9 mouse cellular contexts compared by ENCODE assay signal in genomic region chr7:132638446-132639087, GRCm38 (mm10). TPM values are rescaled to one million over a fixed set of nuclear protein-coding genes. Genes with fewer than 3 reads are reported as not detected.
DNase-seq lines count a peak whose midpoint lies in the region; ATAC-seq and TF ChIP-seq lines count a peak whose summit lies in the region.
"Had no signal": no experiment of that assay in that cellular context is flagged by ENCODE, and none has a peak within 500 bp of the region (broad histone marks: within the 10 kb centered on the region; RNA-seq: fewer than 3 reads in every experiment).

No protein-coding gene starts in this region.

- H3K9ac ChIP-seq in intestine, embryonic 14.5 days (ENCODE audit: low read length) = no peak overlapping the region
- H3K9ac ChIP-seq in liver, embryonic 16.5 days (ENCODE audit: low read depth, low read length) = no peak overlapping the region
- H3K9ac ChIP-seq: heart, embryonic 13.5 days had no signal

- no peak for TF ChIP-seq POLR2A in thymus, adult 2 months (IDR thresholded peaks at IDR 0.05; ENCODE audit: control insufficient read depth, extremely low read depth, insufficient read depth, low read length, poor library complexity)
- no peak for TF ChIP-seq POLR2A in bone marrow macrophage, adult 2 months (IDR thresholded peaks at IDR 0.05; ENCODE audit: borderline replicate concordance, low read depth, low read length)
- no peak for TF ChIP-seq POLR2A in embryonic fibroblast, embryonic 13.5 days (IDR thresholded peaks at IDR 0.05; ENCODE audit: low read depth, low read length)

- H3K27ac ChIP-seq in thymus, adult 2 months (ENCODE audit: control insufficient read depth, insufficient read depth, low read length) = no peak overlapping the region
- no peak overlapping the region for H3K27ac ChIP-seq in bone marrow macrophage, adult 2 months (ENCODE audit: insufficient read depth, low read depth, low read length)
- no peak overlapping the region for H3K27ac ChIP-seq in embryonic fibroblast, embryonic 13.5 days (ENCODE audit: insufficient read depth, low read length)
- H3K27ac ChIP-seq in intestine, embryonic 14.5 days (ENCODE audit: low read depth) = no peak overlapping the region
- H3K27ac ChIP-seq in liver, embryonic 16.5 days (ENCODE audit: low read length) = no peak overlapping the region
- H3K27ac ChIP-seq: heart, embryonic 13.5 days had no signal

- WGBS in thymus, adult 2 months = 73% methylated on average over 12 of the region's 12 CpGs
- 65% methylated on average over 12 of the region's 12 CpGs for WGBS in intestine, embryonic 14.5 days
- WGBS in liver, embryonic 16.5 days (ENCODE audit: insufficient replicate concordance) = 60% methylated on average over 12 of the region's 12 CpGs

- no peak for TF ChIP-seq CTCF in thymus, adult 2 months (IDR thresholded peaks at IDR 0.05; ENCODE audit: borderline replicate concordance, control insufficient read depth, extremely low read depth, insufficient read depth, low read length, poor library complexity)
- peak; percentile 76 for TF ChIP-seq CTCF in bone marrow macrophage, adult 2 months (IDR thresholded peaks at IDR 0.05; ENCODE audit: low read depth, low read length)
- TF ChIP-seq CTCF in embryonic fibroblast, embryonic 13.5 days (IDR thresholded peaks at IDR 0.05; ENCODE audit: borderline replicate concordance, insufficient read depth, low read length) = peak; percentile 73

- no peak overlapping the region for H3K4me3 ChIP-seq in thymus, adult 2 months (ENCODE audit: control insufficient read depth, insufficient read depth, low read length)
- H3K4me3 ChIP-seq in bone marrow macrophage, adult 2 months (ENCODE audit: insufficient read depth, low read length) = no peak overlapping the region
- no peak overlapping the region for H3K4me3 ChIP-seq in embryonic fibroblast, embryonic 13.5 days (ENCODE audit: insufficient read depth, low read length)
- H3K4me3 ChIP-seq in intestine, embryonic 14.5 days (ENCODE audit: low read depth, low read length) = no peak overlapping the region
- no peak overlapping the region for H3K4me3 ChIP-seq in liver, embryonic 16.5 days (ENCODE audit: low read depth, low read length)
- H3K4me3 ChIP-seq: heart, embryonic 13.5 days had no signal

- H3K9me3 ChIP-seq in intestine, embryonic 14.5 days (ENCODE audit: control insufficient read depth, low read length) = no peaks in the 10 kb centered on the region
- no peaks in the 10 kb centered on the region for H3K9me3 ChIP-seq in liver, embryonic 16.5 days (replicated peaks; ENCODE audit: control insufficient read depth, low read length)
- H3K9me3 ChIP-seq: heart, embryonic 13.5 days had no signal

- H3K36me3 ChIP-seq in thymus, adult 2 months (ENCODE audit: control insufficient read depth, insufficient read depth, low read length) = no peaks in the 10 kb centered on the region
- H3K36me3 ChIP-seq in intestine, embryonic 14.5 days (ENCODE audit: control insufficient read depth, insufficient read depth, low read length) = no peaks in the 10 kb centered on the region
- H3K36me3 ChIP-seq in liver, embryonic 16.5 days (ENCODE audit: control insufficient read depth, insufficient read depth) = no peaks in the 10 kb centered on the region

- ATAC-seq in intestine, embryonic 14.5 days (replicated peaks; ENCODE audit: low FRiP score, low TSS enrichment, low read depth) = peak; percentile 70
- ATAC-seq in liver, embryonic 16.5 days (ENCODE audit: low read depth) = peak; percentile 47
- ATAC-seq in neutrophil, adult 5-6 weeks (ENCODE audit: extremely low read depth, insufficient number of reproducible peaks, low FRiP score, poor library complexity, severe bottlenecking) = peak; percentile 23; the same call in 1 of the 2 replicates

- no peak overlapping the region for H3K4me2 ChIP-seq in intestine, embryonic 14.5 days (ENCODE audit: low read length)
- H3K4me2 ChIP-seq in liver, embryonic 16.5 days (ENCODE audit: low read depth, low read length) = no peak overlapping the region
- H3K4me2 ChIP-seq: heart, embryonic 13.5 days had no signal

- DNase-seq in thymus, adult 2 months = peak; percentile 37
- DNase-seq in thymus, adult 18-20 months = no peak
- peak; percentile 67 for DNase-seq in intestine, embryonic 14.5 days (ENCODE audit: low spot score)
- no peak for DNase-seq in right cerebral cortex, postnatal 25 days

- H3K27me3 ChIP-seq in thymus, adult 2 months (ENCODE audit: control insufficient read depth, insufficient read depth, low read length) = no peaks in the 10 kb centered on the region
- H3K27me3 ChIP-seq in intestine, embryonic 14.5 days (replicated peaks; ENCODE audit: control insufficient read depth, insufficient read depth, low read length) = no peaks in the 10 kb centered on the region
- no peaks in the 10 kb centered on the region for H3K27me3 ChIP-seq in liver, embryonic 16.5 days (ENCODE audit: control insufficient read depth, insufficient read depth, low read depth, low read length)
- H3K27me3 ChIP-seq: heart, embryonic 13.5 days had no signal

- H3K4me1 ChIP-seq in thymus, adult 2 months (replicated peaks; ENCODE audit: control insufficient read depth, insufficient read depth, low read length) = no peaks in the 10 kb centered on the region
- no peaks in the 10 kb centered on the region for H3K4me1 ChIP-seq in bone marrow macrophage, adult 2 months (ENCODE audit: control insufficient read depth, insufficient read depth, low read length)
- no peaks in the 10 kb centered on the region for H3K4me1 ChIP-seq in embryonic fibroblast, embryonic 13.5 days (ENCODE audit: control insufficient read depth, insufficient read depth, low read length)
- peaks cover 2% of the 10 kb centered on the region; the same call in 1 of the 2 replicates for H3K4me1 ChIP-seq in intestine, embryonic 14.5 days (replicated peaks; ENCODE audit: control insufficient read depth, insufficient read depth, low read length)
- H3K4me1 ChIP-seq in liver, embryonic 16.5 days (ENCODE audit: control insufficient read depth, low read depth, low read length) = no peaks in the 10 kb centered on the region
- H3K4me1 ChIP-seq: heart, embryonic 13.5 days had no signal

RNA-seq across cellular contexts. Expression of gene Lhpp, which starts 28.1 kb away (rescaled TPM):
- polyA plus RNA-seq in thymus, adult 2 months (2012; rRNA removed) = 10.0 and 12.0 TPM in 2 replicates
- 14.3 and 14.8 TPM in 2 replicates for polyA plus RNA-seq in bone marrow macrophage, adult 2 months (2012; ENCODE audit: insufficient read depth, insufficient read length, missing spikeins)
- 5.0 and 6.5 TPM in 2 replicates for polyA plus RNA-seq in embryonic fibroblast, embryonic 13.5 days (2011; ENCODE audit: insufficient read length, low read depth, missing spikeins)
- 39.8 and 42.3 TPM in 2 replicates for polyA plus RNA-seq in intestine, embryonic 14.5 days (2014; fragmentation: Nextera tagmentation; extraction: Ambion mirVana)
- polyA plus RNA-seq in liver, embryonic 16.5 days (2015; fragmentation: Nextera tagmentation; extraction: Ambion mirVana) = 4.0 and 4.4 TPM in 2 replicates
- total RNA-seq in neutrophil, adult 5-6 weeks (2017) = 0.86 and 1.5 TPM in 2 replicates

RNA-seq across cellular contexts. Expression of gene Nkx1-2, which starts 39.1 kb away (rescaled TPM):
- polyA plus RNA-seq in thymus, adult 2 months (2012; rRNA removed) = 0.24 and 0.27 TPM in 2 replicates
- not detected in 2 replicates for polyA plus RNA-seq in bone marrow macrophage, adult 2 months (2012; ENCODE audit: insufficient read depth, insufficient read length, missing spikeins)
- polyA plus RNA-seq in embryonic fibroblast, embryonic 13.5 days (2011; ENCODE audit: insufficient read length, low read depth, missing spikeins) = not detected in 2 replicates
- 0.26 and 0.48 TPM in 2 replicates for polyA plus RNA-seq in intestine, embryonic 14.5 days (2014; fragmentation: Nextera tagmentation; extraction: Ambion mirVana)
- not detected in 2 replicates for polyA plus RNA-seq in liver, embryonic 16.5 days (2015; fragmentation: Nextera tagmentation; extraction: Ambion mirVana)
- total RNA-seq in neutrophil, adult 5-6 weeks (2017) = not detected in 2 replicates
- polyA plus RNA-seq: heart, embryonic 13.5 days had no signal

Comparison
In these comparisons a context has a peak if more than half of its experiments do, and no peak if none do; other contexts are left out.
1. DNase-seq: peak in thymus, adult 2 months (single experiment) and intestine, embryonic 14.5 days (single experiment); none in thymus, adult 18-20 months (0 of 2) and right cerebral cortex, postnatal 25 days (single experiment).
2. Peak in every context shown above with its lines, with median percentiles within 50 percentile points of each other: ATAC-seq.